ENCODE assay signal across 8 mouse cellular contexts in the genomic region with DNA sequence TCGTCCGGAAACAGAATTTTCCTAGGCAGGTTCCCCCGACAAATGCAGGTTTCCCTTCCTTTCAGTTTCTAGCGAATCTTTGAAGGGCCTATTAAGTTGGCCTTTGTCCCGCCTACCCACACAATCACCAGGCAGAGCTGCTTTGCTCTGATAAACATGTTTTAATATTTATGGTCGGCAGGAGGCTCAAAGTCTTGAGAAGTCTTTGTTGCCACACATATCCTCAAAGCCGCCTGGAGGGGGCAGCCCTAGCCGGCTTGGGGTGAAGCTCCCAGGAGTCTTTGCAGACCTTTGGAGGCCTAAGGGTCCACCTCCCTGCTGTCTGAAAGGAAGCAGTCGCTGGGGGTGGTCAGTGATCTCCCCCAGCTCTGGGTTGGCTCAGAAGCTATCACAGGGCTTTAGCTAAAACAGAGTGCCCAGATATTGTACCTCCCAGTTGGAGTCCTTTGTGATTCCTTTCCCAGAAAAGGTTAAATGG. TPM values are rescaled to one million over a fixed set of nuclear protein-coding genes. Genes with fewer than 3 reads are reported as not detected.
DNase-seq lines count a peak whose midpoint lies in the region; ATAC-seq and TF ChIP-seq lines count a peak whose summit lies in the region.

No protein-coding gene starts in this region.

- H3K36me3 ChIP-seq in hindbrain, embryonic 14.5 days (replicated peaks; ENCODE audit: control insufficient read depth, insufficient read depth) = peaks cover 20% of the 10 kb centered on the region

- peak overlapping the region; percentile 54 for H3K4me3 ChIP-seq in hindbrain, embryonic 14.5 days (replicated peaks; ENCODE audit: low read length)
- H3K4me3 ChIP-seq in left cerebral cortex, adult 2 months = peak overlapping the region; percentile 89

- H3K27me3 ChIP-seq in hindbrain, embryonic 14.5 days (ENCODE audit: control insufficient read depth, insufficient read depth, low read length) = no peaks in the 10 kb centered on the region

- H3K9me3 ChIP-seq in hindbrain, embryonic 14.5 days (ENCODE audit: control insufficient read depth, low read length) = no peaks in the 10 kb centered on the region

- intact Hi-C loops in left cerebral cortex, adult 2 months (cut with DNase I) = loop anchor here (5.0 to 10.0 kb wide), 2 partner anchors 119 to 306 kb away; partner anchors contain the start of gene Zdhhc8

- DNase-seq in R1 (ENCODE audit: low read depth, low spot score) = peak; percentile 99
- peak; percentile 69 for DNase-seq in cerebellum, adult 9-10 months
- peak; percentile 77 for DNase-seq in hindbrain, embryonic 14.5 days (ENCODE audit: low spot score)
- peak; percentile 50 to 59 for DNase-seq in left cerebral cortex, adult 2 months (ENCODE audit: extremely low spot score in 1 of 2, low spot score in 2 of 2)
- peak; percentile 80 to 81 for DNase-seq in right cerebral cortex, postnatal 10 days (ENCODE audit: low spot score in 2 of 2)
- peak; percentile 78 to 80 for DNase-seq in urinary bladder, postnatal 4 days (ENCODE audit: low spot score in 2 of 2)

- peaks cover 13% of the 10 kb centered on the region for H3K4me1 ChIP-seq in hindbrain, embryonic 14.5 days (replicated peaks; ENCODE audit: control insufficient read depth, insufficient read depth, low read length)

- peak overlapping the region; percentile 82 for H3K27ac ChIP-seq in hindbrain, embryonic 14.5 days
- H3K27ac ChIP-seq in left cerebral cortex, adult 2 months = peak overlapping the region; percentile 89

- peak overlapping the region; percentile 92 for H3K9ac ChIP-seq in hindbrain, embryonic 14.5 days

- peak overlapping the region; percentile 85 for H3K4me2 ChIP-seq in hindbrain, embryonic 14.5 days (replicated peaks)

- under 1% methylated on average over 9 of the region's 9 CpGs for WGBS in hindbrain, embryonic 14.5 days

- TF ChIP-seq CTCF in left cerebral cortex, adult 2 months (IDR thresholded peaks at IDR 0.05) = peak; percentile 73

- peak; percentile 35; the same call in 1 of the 2 replicates for ATAC-seq in frontal cortex, adult (ENCODE audit: low TSS enrichment)
- ATAC-seq in hindbrain, embryonic 14.5 days (ENCODE audit: low FRiP score) = peak; percentile 49
- ATAC-seq in megakaryocyte, adult 5-6 weeks (ENCODE audit: poor library complexity, severe bottlenecking) = peak; percentile 82

RNA-seq across cellular contexts. Expression of gene Slc25a1, which starts 0.6 kb away (rescaled TPM):
- polyA plus RNA-seq in hindbrain, embryonic 14.5 days (2014; fragmentation: Nextera tagmentation; extraction: Ambion mirVana) = 175 and 176 TPM in 2 replicates
- 10 to 100 TPM; 39.2 to 43.9 TPM for total RNA-seq in left cerebral cortex, adult 2 months (2021)
- total RNA-seq in megakaryocyte, adult 5-6 weeks (2015) = 7.6 and 11.2 TPM in 2 replicates
- total RNA-seq in megakaryocyte, adult 5-6 weeks (2017) = 16.1 and 24.1 TPM in 2 replicates

RNA-seq across cellular contexts. Expression of gene Gsc2, which starts 13.8 kb away (rescaled TPM):
- 0.44 and 1.1 TPM in 2 replicates for polyA plus RNA-seq in hindbrain, embryonic 14.5 days (2014; fragmentation: Nextera tagmentation; extraction: Ambion mirVana)
- not detected for total RNA-seq in left cerebral cortex, adult 2 months (2021)
- not detected in 2 replicates for total RNA-seq in megakaryocyte, adult 5-6 weeks (2015)
- not detected in 2 replicates for total RNA-seq in megakaryocyte, adult 5-6 weeks (2017)

RNA-seq across cellular contexts. Expression of gene Ess2, which starts 17.5 kb away (rescaled TPM):
- 38.9 and 41.0 TPM in 2 replicates for polyA plus RNA-seq in hindbrain, embryonic 14.5 days (2014; fragmentation: Nextera tagmentation; extraction: Ambion mirVana)
- 10 to 100 TPM; 27.8 to 31.8 TPM for total RNA-seq in left cerebral cortex, adult 2 months (2021)
- 8.9 and 10.3 TPM in 2 replicates for total RNA-seq in megakaryocyte, adult 5-6 weeks (2015)
- total RNA-seq in megakaryocyte, adult 5-6 weeks (2017) = 14.5 and 17.7 TPM in 2 replicates

RNA-seq across cellular contexts. Expression of gene Tssk2, which starts 30.2 kb away (rescaled TPM):
- not detected in 2 replicates for polyA plus RNA-seq in hindbrain, embryonic 14.5 days (2014; fragmentation: Nextera tagmentation; extraction: Ambion mirVana)
- total RNA-seq in left cerebral cortex, adult 2 months (2021) = not detected
- total RNA-seq in megakaryocyte, adult 5-6 weeks (2015) = not detected in 2 replicates
- total RNA-seq in megakaryocyte, adult 5-6 weeks (2017) = not detected in 2 replicates

RNA-seq across cellular contexts. Expression of gene Dgcr2, which starts 30.3 kb away (rescaled TPM):
- 105 TPM in 2 replicates for polyA plus RNA-seq in hindbrain, embryonic 14.5 days (2014; fragmentation: Nextera tagmentation; extraction: Ambion mirVana)
- total RNA-seq in left cerebral cortex, adult 2 months (2021) = 10 to 100 TPM; 93.2 to 99.7 TPM
- 16.1 and 20.5 TPM in 2 replicates for total RNA-seq in megakaryocyte, adult 5-6 weeks (2015)
- total RNA-seq in megakaryocyte, adult 5-6 weeks (2017) = 32.9 and 35.6 TPM in 2 replicates

Comparison
In these comparisons a context has a peak if more than half of its experiments do, and no peak if none do; other contexts are left out.
1. Peak in every context shown above with its lines: DNase-seq, ATAC-seq, H3K4me3 ChIP-seq and H3K27ac ChIP-seq.